Mouse (Mus musculus) ES-E14 (cell line): ENCODE data around the gene Sptbn1.

Experiments
- CHD2 ChIP-seq: IDR thresholded peaks from 2 replicates; pipeline ENCODE4 v1.6.1; 2014; ENCODE audit warnings: mild to moderate bottlenecking, low read depth, low read length, inconsistent platforms
- HCFC1 ChIP-seq: IDR thresholded peaks from 2 replicates; pipeline ENCODE4 v1.6.1; 2012; ENCODE audit warnings: low read length, inconsistent platforms, borderline replicate concordance; ENCODE audit not compliant: insufficient read depth
- MAFK ChIP-seq: IDR thresholded peaks from 2 replicates; pipeline ENCODE4 v1.6.1; 2014; ENCODE audit warnings: mild to moderate bottlenecking, low read depth, low read length, inconsistent platforms; ENCODE audit not compliant: insufficient read depth
- ZC3H11A ChIP-seq: IDR thresholded peaks from 2 replicates; pipeline ENCODE4 v1.6.1; 2012; ENCODE audit warnings: low read depth, mild to moderate bottlenecking, inconsistent platforms, low read length, borderline replicate concordance
- ZNF384 ChIP-seq: IDR thresholded peaks from 2 replicates; pipeline ENCODE4 v1.6.1; 2012; ENCODE audit warnings: low read depth, low read length, inconsistent platforms

GRCm38 (mm10) chr11:30211141-30211540, 56.8 kb downstream of the Sptbn1 start:
- TF ChIP-seq ZNF384, result no peak
- TF ChIP-seq MAFK, result no peak
- no peak for TF ChIP-seq HCFC1
- no peak for TF ChIP-seq CHD2
- TF ChIP-seq ZC3H11A, result no peak
